In the genomic region with DNA sequence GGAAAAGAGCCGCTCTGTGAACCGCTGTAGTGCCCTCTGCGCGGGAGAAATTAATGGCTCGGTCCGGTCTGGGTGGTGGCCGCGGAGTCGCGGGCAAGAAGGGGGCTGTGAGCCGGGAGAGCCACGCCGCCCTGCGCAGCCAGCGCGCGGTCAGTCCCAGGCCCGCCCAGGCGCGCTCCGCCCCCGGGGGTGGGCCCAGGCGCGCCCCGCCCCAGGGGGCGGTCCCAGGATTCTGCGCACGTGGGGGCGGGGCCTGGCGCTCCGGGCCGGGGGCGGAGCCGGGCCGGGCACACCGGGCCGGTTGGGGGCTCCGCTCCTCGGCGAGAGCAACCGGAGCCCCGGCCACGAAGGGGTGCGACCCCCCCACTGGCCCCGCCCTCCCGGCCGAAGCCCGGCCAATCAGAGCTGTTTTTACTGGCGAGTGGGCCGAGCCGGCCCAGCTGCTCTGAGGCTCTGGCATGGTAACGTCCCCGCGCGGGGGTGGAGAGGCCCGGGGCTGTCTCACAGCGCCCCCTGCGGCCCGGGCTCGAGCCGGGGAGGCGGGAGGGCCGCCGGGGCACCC, we compare ENCODE assay signal across 8 mouse cellular contexts. TPM values are rescaled to one million over a fixed set of nuclear protein-coding genes. Genes with fewer than 3 reads are reported as not detected.
DNase-seq lines count a peak whose midpoint lies in the region; ATAC-seq lines count a peak whose summit lies in the region.

A gene (plus strand): TSS at position 275 of the 562 bp plus-strand sequence.

- no peaks in the 10 kb centered on the region for H3K27me3 ChIP-seq in hindbrain, embryonic 15.5 days

- H3K4me2 ChIP-seq in hindbrain, embryonic 15.5 days: peak within 1 kb of the TSS; percentile 62

- peak; percentile 98 for ATAC-seq in hindbrain, embryonic 15.5 days (ENCODE audit: low FRiP score, low read depth)

- under 1% methylated on average over 50 of the region's 64 CpGs for WGBS in hindbrain, embryonic 15.5 days

- DNase-seq in R1 (ENCODE audit: low read depth, low spot score): peak; percentile 85
- DNase-seq in cerebellum, postnatal 25 days: peak; percentile 97
- peak; percentile 95 to 96 for DNase-seq in frontal cortex, postnatal 36 days (ENCODE audit: low spot score in 2 of 2)
- peak; percentile 93 for DNase-seq in left cerebral cortex, adult 11 months (ENCODE audit: low spot score)
- peak; percentile 95 to 97 for DNase-seq in lung, postnatal 4 days
- peak; percentile 89 for DNase-seq in retina, postnatal 7 days (ENCODE audit: low read depth, low spot score)
- peak; percentile 93 for DNase-seq in urinary bladder, adult 2 months (ENCODE audit: low spot score)

- H3K9ac ChIP-seq in hindbrain, embryonic 15.5 days: peak within 1 kb of the TSS; percentile 67

- H3K4me3 ChIP-seq in hindbrain, embryonic 15.5 days: peak within 1 kb of the TSS; percentile 75

- H3K9me3 ChIP-seq in hindbrain, embryonic 15.5 days: no peaks in the 10 kb centered on the region

- peaks cover 33% of the 10 kb centered on the region for H3K4me1 ChIP-seq in hindbrain, embryonic 15.5 days (replicated peaks)

- no peaks in the 10 kb centered on the region for H3K36me3 ChIP-seq in hindbrain, embryonic 15.5 days

- H3K27ac ChIP-seq in hindbrain, embryonic 15.5 days (replicated peaks): peak within 1 kb of the TSS; percentile 94

RNA-seq across cellular contexts. Expression of the gene that starts here (rescaled TPM):
- 108 and 114 TPM in 2 replicates for polyA plus RNA-seq in hindbrain, embryonic 15.5 days (2015; fragmentation: Nextera tagmentation; extraction: Ambion mirVana)
- 67.8 and 74.1 TPM in 2 replicates for polyA plus RNA-seq in urinary bladder, adult 2 months (2012; rRNA removed)

Comparison
In these comparisons a context has a peak if more than half of its experiments do, and no peak if none do; other contexts are left out.
1. Peak in every context shown above with its lines: DNase-seq, ATAC-seq, H3K4me3 ChIP-seq and H3K27ac ChIP-seq.